Mouse (Mus musculus) embryonic fibroblast, embryonic 13.5 days (primary cell): ENCODE data around the gene Mrpl40.

Experiments
- CTCF ChIP-seq: IDR thresholded peaks from 2 replicates; pipeline ENCODE4 v1.5.1; 2011; ENCODE audit warnings: mild to moderate bottlenecking, control low read depth, low read length, moderate library complexity, borderline replicate concordance; ENCODE audit not compliant: insufficient read depth
- POLR2A ChIP-seq: IDR thresholded peaks from 2 replicates; pipeline ENCODE4 v1.6.1; 2011; ENCODE audit warnings: low read depth, mild to moderate bottlenecking, control low read depth, low read length, moderate library complexity

DNA sequence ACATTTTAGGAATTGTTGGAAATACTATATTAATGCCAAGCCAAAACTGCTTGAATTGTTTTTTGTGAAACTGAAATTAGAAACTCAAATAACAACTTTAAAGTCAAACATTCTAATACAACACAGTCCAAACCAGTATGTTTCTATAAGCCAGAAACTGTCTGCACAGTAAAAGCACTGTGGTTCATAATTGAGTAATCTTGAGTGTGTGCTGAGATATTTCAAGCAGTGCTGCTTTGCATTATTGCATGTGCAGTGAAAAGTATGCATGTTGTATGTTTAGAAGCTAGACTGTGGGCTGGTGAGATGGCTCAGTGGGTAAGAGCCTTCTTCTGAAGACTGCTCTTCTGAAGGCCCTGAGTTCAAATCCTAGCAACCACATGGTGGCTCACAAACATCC lies 7.4 kb upstream of the Mrpl40 start:
- no peak for TF ChIP-seq POLR2A
- TF ChIP-seq CTCF: no peak
